Mouse (Mus musculus) right cerebral cortex, postnatal 10 days (tissue): ENCODE measurements around the gene Ubr1.
A peak's percentile ranks its signal among the peaks of the same experiment; 100 is the strongest.
"Not testable (repeated sequence)": the region's sequence is repeated elsewhere in the genome, so short reads cannot be mapped to it uniquely, and the experiment has no call there.

Experiments
- DNase-seq, 2 experiments: peaks; one replicate each; pipeline ENCODE4 v3.0.0; 2021; ENCODE audit warnings: low spot score in 2 of 2

Ubr1 gene

GRCm38 (mm10) chr2:120970559-120971080 lies at the start of gene Ubr1:
TSS of gene Ubr1 (minus strand) at chr2:120970715.
- peak; percentile 91 to 93 for DNase-seq

DNA sequence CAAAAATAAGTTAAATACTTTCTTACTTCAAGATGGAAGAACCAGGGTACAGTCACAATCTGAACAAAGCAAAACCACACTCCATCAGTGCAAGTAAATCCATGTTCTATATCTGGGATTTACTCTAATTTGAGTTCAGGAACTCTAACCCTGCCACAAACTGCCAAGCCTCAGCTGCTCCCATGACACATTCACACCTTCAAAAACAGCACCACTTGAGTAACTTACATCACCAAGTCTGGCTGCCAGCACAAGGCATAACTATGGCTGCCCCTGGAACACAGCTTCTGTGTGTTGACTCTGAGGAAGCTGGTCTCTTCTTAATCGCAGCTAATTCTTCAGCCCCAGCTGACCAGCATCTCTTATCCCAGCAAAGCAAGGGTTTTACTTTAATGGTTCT lies 46.6 kb upstream of the Ubr1 start:
- DNase-seq = no peak

- DNase-seq = no peak
Measured at GRCm38 (mm10) chr2:121016226-121016625, 45.7 kb upstream of the Ubr1 start.

DNA sequence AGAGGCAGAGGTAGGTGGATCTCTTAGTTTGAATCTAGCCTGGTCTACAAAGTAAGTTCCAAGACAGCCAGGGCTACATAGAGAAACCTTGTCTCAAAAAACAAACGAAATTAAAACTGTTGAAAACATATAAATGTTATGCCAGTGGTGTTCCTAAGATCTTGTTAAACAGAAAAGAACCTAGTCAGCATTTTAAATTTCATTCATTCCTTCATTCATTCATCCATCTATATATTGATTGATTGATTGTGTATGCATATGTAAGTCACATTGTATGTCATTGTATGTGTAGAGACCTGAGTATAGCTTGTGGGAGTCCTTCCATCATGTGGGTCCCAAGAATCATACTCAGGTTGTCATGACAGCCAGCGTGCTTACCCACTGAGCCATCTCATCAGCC lies 45.0 kb upstream of the Ubr1 start:
- DNase-seq = no peak

DNA sequence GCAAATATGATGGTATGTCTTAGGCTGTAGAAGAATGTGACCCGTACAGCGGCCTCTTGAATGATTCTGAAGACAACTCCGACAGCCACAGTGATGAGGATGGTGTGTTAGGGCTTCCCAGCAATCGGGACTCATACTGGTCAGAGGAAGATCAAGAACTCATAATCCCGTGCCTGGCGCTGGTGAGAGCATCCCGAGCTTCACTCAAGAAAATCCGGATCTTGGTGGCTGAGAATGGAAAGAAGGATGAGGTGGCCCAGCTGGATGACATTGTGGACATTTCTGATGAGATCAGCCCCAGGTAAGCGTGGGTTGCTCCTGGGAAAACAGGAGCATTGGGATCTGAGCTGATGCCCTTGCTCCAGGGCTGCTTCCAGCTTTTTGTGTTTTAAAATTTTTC lies 42.2 kb upstream of the Ubr1 start:
- no peak for DNase-seq

GRCm38 (mm10) chr2:121009071-121009677 lies 38.7 kb upstream of the Ubr1 start:
- no peak for DNase-seq

DNA sequence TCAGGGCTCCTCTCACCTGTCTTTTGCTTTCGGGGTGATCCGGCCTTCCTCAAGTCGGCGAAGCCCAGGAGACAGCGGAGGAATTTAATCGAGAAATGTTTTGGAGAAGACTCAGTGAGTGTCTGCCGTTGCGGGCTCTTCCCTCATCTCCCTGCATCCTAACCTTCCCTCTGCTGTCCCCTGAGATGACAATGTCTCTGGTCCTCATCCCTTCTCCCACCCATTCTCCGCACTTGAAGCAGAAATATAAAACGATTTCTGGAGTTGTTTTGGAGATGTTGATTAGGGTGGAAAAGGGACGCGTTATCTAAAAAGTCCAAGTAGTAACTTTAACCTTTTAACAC lies 38.1 kb upstream of the Ubr1 start:
- DNase-seq = no peak

DNA sequence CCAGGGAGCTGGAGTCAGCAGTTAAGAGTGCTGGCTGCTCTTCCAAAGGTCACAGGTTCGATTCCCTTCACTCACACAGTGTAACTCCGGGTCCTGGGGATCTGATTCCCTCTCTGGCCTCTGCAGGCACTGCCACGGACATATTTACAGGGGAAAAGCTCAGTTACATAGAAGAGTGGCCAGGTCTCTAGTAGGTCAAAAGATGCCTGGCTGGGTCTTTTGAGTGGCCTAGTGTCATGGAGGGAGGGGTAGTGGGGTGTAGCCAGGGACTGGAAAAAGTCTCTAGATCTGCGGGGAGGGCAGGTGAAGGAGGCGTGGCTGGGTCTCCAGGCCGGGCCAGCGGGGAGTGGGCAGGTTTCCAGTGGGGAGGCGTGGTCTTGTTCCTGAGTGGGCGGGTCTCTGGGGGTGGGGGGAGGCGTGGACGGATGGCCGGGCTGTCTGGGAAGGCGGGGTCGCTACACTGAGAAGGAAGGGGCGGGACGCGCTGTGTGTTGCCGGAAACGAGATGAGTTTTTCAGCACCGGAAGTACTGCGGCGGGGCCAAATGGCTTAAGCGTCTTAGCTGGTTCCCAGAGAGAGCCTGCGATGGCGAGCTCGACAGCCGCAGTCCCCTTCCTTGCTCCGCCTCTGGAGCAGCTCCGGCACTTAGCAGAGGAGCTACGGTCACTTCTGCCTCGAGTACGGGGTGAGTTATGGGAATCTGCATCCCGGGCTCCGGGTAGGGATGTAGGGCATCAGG lies 37.6 kb upstream of the Ubr1 start, which contains the start of gene Ccndbp1:
TSS of gene Ccndbp1 (plus strand) at position 479 of the 739 bp plus-strand sequence.
- peak; percentile 92 for DNase-seq

GRCm38 (mm10) chr2:121006986-121007385 lies 36.5 kb upstream of the Ubr1 start:
- DNase-seq = no peak

DNA sequence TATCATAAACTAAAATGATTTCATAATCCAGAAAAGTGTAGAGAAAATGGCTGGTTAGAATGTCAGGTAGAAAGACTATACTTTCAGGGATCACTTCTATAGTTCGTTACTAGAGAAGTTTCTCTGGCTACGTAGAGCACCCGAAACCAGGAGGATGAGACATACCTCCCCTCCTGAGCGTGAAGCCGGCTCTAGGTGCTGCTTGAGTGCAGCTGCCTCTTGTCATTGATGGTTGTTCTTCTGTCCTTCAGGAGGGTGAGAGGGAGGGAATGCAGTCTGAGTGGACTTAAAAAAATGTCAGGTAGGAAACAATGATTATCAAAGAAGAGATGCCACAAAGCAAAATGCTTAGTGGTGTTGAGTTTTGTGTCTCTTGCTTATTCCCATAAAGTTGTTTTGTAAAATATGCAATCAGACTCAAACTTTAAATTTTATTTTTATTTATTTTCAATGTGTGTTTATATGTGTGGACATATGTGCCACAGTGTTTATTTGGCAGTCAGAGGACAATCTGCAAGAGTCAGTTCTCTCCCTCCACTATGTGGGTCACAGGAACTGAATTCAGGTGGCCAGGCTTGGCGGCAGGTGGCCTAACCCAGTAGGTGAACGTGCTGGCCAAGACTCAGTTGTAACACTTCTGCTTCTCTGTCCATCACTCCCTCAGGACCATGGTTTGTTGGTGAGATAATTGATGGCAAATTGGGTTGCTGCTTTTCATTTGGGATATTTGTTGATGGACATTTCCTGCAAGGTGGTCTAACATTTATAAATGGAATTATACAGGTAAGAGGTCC lies 33.7 kb upstream of the Ubr1 start:
- DNase-seq = no peak

- DNase-seq = no peak
Measured at GRCm38 (mm10) chr2:121003586-121003985, 33.1 kb upstream of the Ubr1 start.

- DNase-seq = no peak
Measured at GRCm38 (mm10) chr2:120998863-120999262, 28.3 kb upstream of the Ubr1 start.

GRCm38 (mm10) chr2:120996607-120997006 lies 26.1 kb upstream of the Ubr1 start:
- not testable (repeated sequence) for DNase-seq

DNA sequence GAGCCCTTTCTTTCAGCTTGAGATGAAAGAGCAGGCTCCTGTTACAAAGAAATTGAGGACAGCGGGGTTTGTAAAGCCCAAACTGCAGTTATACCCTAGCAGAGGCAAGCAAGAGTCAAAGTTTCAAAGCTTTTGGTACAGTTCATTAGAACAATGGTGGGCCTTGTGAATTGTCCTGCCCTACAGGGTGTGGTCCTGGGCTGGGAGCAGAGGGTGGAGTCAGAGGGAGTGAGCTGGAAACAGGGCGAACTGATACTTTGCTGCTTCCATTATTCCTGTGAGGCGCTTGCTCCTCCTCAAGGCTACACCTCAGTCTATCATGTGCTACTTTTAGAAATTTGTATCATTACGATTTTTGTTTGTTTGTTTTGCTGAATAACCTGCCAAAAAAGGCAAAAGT lies 20.7 kb upstream of the Ubr1 start:
- DNase-seq = no peak

DNA sequence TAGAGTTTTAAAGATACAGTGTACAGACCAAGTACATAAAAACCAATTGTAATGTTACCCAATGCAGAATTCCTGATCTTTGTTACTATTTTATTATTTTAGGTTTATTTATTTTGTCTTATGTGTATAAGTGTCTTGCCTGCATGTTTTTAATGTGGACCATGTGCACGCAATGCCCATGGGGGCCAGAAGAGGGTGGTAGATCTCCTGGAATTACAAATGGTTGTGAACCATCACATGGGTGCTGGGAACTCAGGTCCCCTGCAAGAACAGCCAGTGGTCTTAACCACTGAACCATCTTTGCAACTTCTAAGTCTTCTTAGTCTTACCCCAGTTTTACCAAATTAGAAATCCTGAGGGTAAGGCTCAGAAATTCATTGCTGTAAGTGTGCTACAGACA lies 14.7 kb upstream of the Ubr1 start:
- no peak for DNase-seq

DNA sequence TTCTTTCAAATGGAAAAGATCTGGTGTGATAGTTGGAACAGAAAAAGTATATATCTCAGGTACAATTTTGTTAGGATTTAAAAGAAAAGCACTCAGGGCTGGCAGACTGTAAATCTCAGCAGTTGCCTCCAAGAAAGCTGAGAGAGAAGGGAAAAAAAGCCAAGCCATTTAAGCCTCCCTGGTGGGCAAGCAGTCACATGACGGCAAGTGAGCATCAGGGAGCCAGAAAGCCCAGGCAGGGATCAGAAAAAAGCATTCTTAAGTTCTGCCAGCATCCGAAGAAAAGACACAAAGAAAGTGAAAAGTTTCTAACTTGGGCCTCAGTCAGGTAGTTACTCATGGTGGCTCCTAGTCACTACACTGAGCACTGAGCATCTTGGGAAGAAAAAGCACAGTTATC lies 13.1 kb upstream of the Ubr1 start:
- DNase-seq = no peak

- DNase-seq = no peak
Measured at GRCm38 (mm10) chr2:120980861-120981260, 10.3 kb upstream of the Ubr1 start.

- no peak for DNase-seq
Measured at GRCm38 (mm10) chr2:120979819-120980218, 9.3 kb upstream of the Ubr1 start.

DNA sequence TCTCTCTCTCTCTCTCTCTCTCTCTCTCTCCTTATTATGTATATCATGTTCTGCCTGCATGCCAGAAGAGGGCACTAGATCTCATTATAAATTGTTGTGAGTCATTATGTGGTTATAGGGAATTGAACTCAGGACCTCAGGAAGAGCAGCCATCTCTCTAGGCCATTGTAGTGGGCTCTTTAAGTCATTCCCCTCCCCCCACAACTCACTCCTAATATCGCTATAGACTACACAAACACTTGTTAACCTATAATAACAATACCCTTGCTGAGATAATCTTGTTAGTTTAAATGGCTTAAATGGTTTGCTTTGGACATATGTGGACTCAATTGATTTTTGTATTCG lies 8.2 kb upstream of the Ubr1 start:
- no peak for DNase-seq

DNA sequence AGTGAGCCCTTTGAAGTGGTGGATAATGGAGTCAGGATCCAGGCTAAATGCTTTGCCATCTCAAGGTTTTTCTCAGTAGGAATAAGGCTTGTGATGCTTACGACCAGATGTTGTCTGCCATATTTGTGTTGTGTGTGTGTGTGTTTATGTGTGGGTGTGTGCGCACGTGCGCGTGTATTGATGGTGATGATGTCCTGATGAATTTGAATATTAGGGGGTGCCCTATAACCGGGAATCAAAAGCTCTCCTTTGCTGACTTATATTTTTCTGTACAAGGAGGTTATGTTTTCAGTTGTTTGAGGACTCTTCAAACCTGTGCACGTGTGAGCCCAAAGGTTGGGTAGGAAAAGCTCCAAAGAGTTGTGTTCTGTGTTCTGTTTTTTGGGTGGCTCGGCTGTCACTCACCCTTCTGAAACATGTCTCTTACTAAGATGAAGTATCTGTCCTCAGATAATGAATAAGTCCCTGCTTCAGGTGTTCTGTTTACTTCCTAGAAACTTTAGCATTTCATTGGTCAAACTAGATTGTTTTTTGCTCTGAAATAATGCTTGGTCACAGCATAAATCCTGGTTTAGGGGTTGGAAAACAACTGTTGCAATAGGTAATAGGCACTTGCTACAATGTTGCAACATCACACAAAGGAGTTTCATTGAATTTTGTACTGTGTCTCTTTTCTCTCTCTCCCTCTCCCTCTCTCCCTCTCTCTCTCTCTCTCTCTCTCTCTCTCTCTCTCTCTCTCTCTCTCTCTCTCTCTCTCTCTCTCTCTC lies 7.6 kb upstream of the Ubr1 start:
- no peak for DNase-seq

- peak; percentile 64 to 70 for DNase-seq
Measured at GRCm38 (mm10) chr2:120976990-120977925, 6.7 kb upstream of the Ubr1 start, which contains the start of gene Tmem62. TSS of gene Tmem62 (plus strand) at chr2:120977017.
